Mouse (Mus musculus): ENCODE measurements at regions not wholly inside any gene's neighbourhood (a gene's known extent, or its start where the extent isn't known, plus 50 kb on each side); places are given as distances from the start of the nearest gene placed in this dataset.

GRCm38 (mm10) chr6:51163266-51163665 is 269.2 kb upstream of the Nfe2l3 start:
- TF ChIP-seq CTCF (IDR thresholded peaks at IDR 0.05; ENCODE audit: control insufficient read depth, insufficient read depth, low read length) (no peak), POLR2A (IDR thresholded peaks at IDR 0.05; ENCODE audit: borderline replicate concordance, control insufficient read depth, low read depth, low read length) (no peak)

Data from bone marrow, adult 2 months (tissue).